Mouse (Mus musculus) liver, postnatal 0 days (tissue): ENCODE measurements around the gene Lin52. TPM values are rescaled to one million over a fixed set of nuclear protein-coding genes. Genes with fewer than 3 reads are reported as not detected.
A peak's percentile ranks its signal among the peaks of the same experiment; 100 is the strongest.

Experiments used
- ATAC-seq: fragments of 200-750 bp; cut with Nextera tagmentation; 2 replicates; pipeline ENCODE4 v1.8.0; 2017; ENCODE audit warnings: mild to moderate bottlenecking, moderate library complexity
- DNase-seq: peaks from one replicate; pipeline ENCODE4 v3.0.0-alpha.2; 2016
- H3K27ac ChIP-seq: fragments of 300-500 bp; sonication (generic); 2 replicates; pipeline ENCODE4 v1.5.1; 2014; ENCODE audit warnings: antibody characterized with exemption, moderate library complexity, mild to moderate bottlenecking, low read depth
- H3K27me3 ChIP-seq: fragments of 300-500 bp; sonication (generic); 2 replicates; pipeline ENCODE4 v1.6.1; 2014; ENCODE audit warnings: low read length, control low read depth, mixed read lengths; ENCODE audit not compliant: insufficient read depth
- H3K36me3 ChIP-seq: fragments of 300-500 bp; sonication (generic); replicated peaks from 2 replicates; pipeline ENCODE4 v1.6.1; 2014; ENCODE audit warnings: mild to moderate bottlenecking, control low read depth, low read length, moderate library complexity, mixed read lengths; ENCODE audit not compliant: insufficient read depth
- H3K4me1 ChIP-seq: fragments of 300-500 bp; sonication (generic); 2 replicates; pipeline ENCODE4 v1.6.1; 2014; ENCODE audit warnings: antibody characterized with exemption, mild to moderate bottlenecking, control low read depth; ENCODE audit not compliant: insufficient read depth
- H3K4me2 ChIP-seq: fragments of 300-500 bp; sonication (generic); 2 replicates; pipeline ENCODE4 v1.6.1; 2014; ENCODE audit warnings: low read depth, mild to moderate bottlenecking, low read length, moderate library complexity, mixed read lengths
- H3K4me3 ChIP-seq: fragments of 300-500 bp; sonication (generic); 2 replicates; pipeline ENCODE4 v1.5.1; 2014; ENCODE audit warnings: low read depth, low read length
- H3K9ac ChIP-seq: fragments of 300-500 bp; sonication (generic); replicated peaks from 2 replicates; pipeline ENCODE4 v1.6.1; 2014; ENCODE audit warnings: mild to moderate bottlenecking, moderate library complexity
- H3K9me3 ChIP-seq: fragments of 300-500 bp; sonication (generic); 2 replicates; pipeline ENCODE4 v1.6.1; 2016; ENCODE audit warnings: mild to moderate bottlenecking, control low read depth, low read length, mixed read lengths
- CTCF ChIP-seq: sonication (generic); IDR thresholded peaks from 2 replicates; pipeline ENCODE4 v1.5.1; 2016; ENCODE audit warnings: antibody characterized with exemption, low read depth
- EP300 ChIP-seq: IDR thresholded peaks from 2 replicates; pipeline ENCODE4 v1.6.1; 2016; ENCODE audit warnings: antibody characterized with exemption, low read depth, mild to moderate bottlenecking
- WGBS: fragments of 180-500 bp; shearing (Covaris S2); extraction: QIAGEN DNeasy Blood & Tissue Kit; methylation state at CpG from one replicate; pipeline ENCODE4 v1.1.7; 2014; ENCODE audit not compliant: insufficient replicate concordance; 5-methylcytosine and 5-hydroxymethylcytosine counted together
- polyA plus RNA-seq: library from polyadenylated mRNA; unstranded; fragments of >200 nt; fragmentation: Nextera tagmentation; extraction: Ambion mirVana; gene quantifications from 2 replicates; pipeline ENCODE4 v1.2.1, GENCODE M21; 2015

The Lin52 gene
- polyA plus RNA-seq = 7.8 and 8.1 TPM in 2 replicates

GRCm38 (mm10) chr12:84450718-84451646 is at the start of gene Lin52, which contains the start of gene Aldh6a1:
Gene Lin52 (plus strand): TSS chr12:84451422.
Gene Aldh6a1 (minus strand): TSS chr12:84451004.
- under 1% methylated on average over 46 of the region's 49 CpGs for WGBS
- Histone ChIP-seq H3K4me3 (peak within 1 kb of the TSS; percentile 89), H3K9me3 (no peaks in the 10 kb centered on the region), H3K9ac (peak within 1 kb of the TSS; percentile 92), H3K4me2 (peak within 1 kb of the TSS; percentile 92), H3K27ac (peak within 1 kb of the TSS; percentile 96), H3K27me3 (no peaks in the 10 kb centered on the region), H3K4me1 (peaks cover 10% of the 10 kb centered on the region; the same call in 1 of the 2 replicates), H3K36me3 (peaks cover 3% of the 10 kb centered on the region; the same call in 1 of the 2 replicates)
- ATAC-seq = peak; percentile 93
- DNase-seq = peak; percentile 96
- peak; percentile 94 for TF ChIP-seq EP300
- no peak for TF ChIP-seq CTCF

GRCm38 (mm10) chr12:84402923-84403322 is 48.3 kb upstream of the Lin52 start:
- Histone ChIP-seq H3K27me3 (no peaks in the 10 kb centered on the region), H3K27ac (peak overlapping the region; percentile 68), H3K9me3 (no peaks in the 10 kb centered on the region), H3K36me3 (no peaks in the 10 kb centered on the region), H3K9ac (no peak overlapping the region), H3K4me1 (peaks cover 10% of the 10 kb centered on the region), H3K4me2 (peak overlapping the region; percentile 38; the same call in 1 of the 2 replicates), H3K4me3 (no peak overlapping the region)
- 60% methylated on average over 9 of the region's 9 CpGs for WGBS
- ATAC-seq (0 out of 2 replicates have a peak, but pooled peaks have one; percentile 9), DNase-seq (no peak)
- TF ChIP-seq EP300 = no peak
- no peak for TF ChIP-seq CTCF

GRCm38 (mm10) chr12:84404541-84404940 is 46.7 kb upstream of the Lin52 start:
- 88% methylated on average over 6 of the region's 6 CpGs for WGBS
- Histone ChIP-seq H3K4me1 (peaks cover 15% of the 10 kb centered on the region), H3K9ac (no peak overlapping the region), H3K4me2 (no peak overlapping the region), H3K36me3 (no peaks in the 10 kb centered on the region), H3K4me3 (no peak overlapping the region), H3K27ac (no peak overlapping the region), H3K27me3 (no peaks in the 10 kb centered on the region), H3K9me3 (no peaks in the 10 kb centered on the region)
- TF ChIP-seq CTCF (no peak), EP300 (no peak)
- ATAC-seq (no peak), DNase-seq (no peak)

GRCm38 (mm10) chr12:84407259-84407658 is 44.0 kb upstream of the Lin52 start:
- ATAC-seq (no peak), DNase-seq (no peak)
- no peak overlapping the region for H3K4me2 ChIP-seq
- TF ChIP-seq CTCF (no peak), EP300 (no peak)
- H3K4me1 ChIP-seq = peaks cover 11% of the 10 kb centered on the region
- no peak overlapping the region for H3K4me3 ChIP-seq
- H3K27ac ChIP-seq = no peak overlapping the region
- WGBS = 59% methylated on average over 4 of the region's 4 CpGs
- no peak overlapping the region for H3K9ac ChIP-seq
- no peaks in the 10 kb centered on the region for H3K9me3 ChIP-seq
- H3K27me3 ChIP-seq = no peaks in the 10 kb centered on the region
- no peaks in the 10 kb centered on the region for H3K36me3 ChIP-seq

GRCm38 (mm10) chr12:84407874-84408818 is 43.1 kb upstream of the Lin52 start:
- ATAC-seq (peak; percentile 66), DNase-seq (peak; percentile 67)
- WGBS = 1% methylated on average over 45 of the region's 52 CpGs
- no peaks in the 10 kb centered on the region for H3K9me3 ChIP-seq
- peak overlapping the region; percentile 93 for H3K27ac ChIP-seq
- peak overlapping the region; percentile 80 for H3K9ac ChIP-seq
- no peaks in the 10 kb centered on the region for H3K36me3 ChIP-seq
- peaks cover 11% of the 10 kb centered on the region for H3K4me1 ChIP-seq
- peak overlapping the region; percentile 76 for H3K4me3 ChIP-seq
- TF ChIP-seq CTCF (0 out of 2 replicates have a peak, but pooled peaks have one; percentile 8), EP300 (no peak)
- peak overlapping the region; percentile 96 for H3K4me2 ChIP-seq
- no peaks in the 10 kb centered on the region for H3K27me3 ChIP-seq
